ENCODE assay signal across 23 mouse cellular contexts in the genomic region with DNA sequence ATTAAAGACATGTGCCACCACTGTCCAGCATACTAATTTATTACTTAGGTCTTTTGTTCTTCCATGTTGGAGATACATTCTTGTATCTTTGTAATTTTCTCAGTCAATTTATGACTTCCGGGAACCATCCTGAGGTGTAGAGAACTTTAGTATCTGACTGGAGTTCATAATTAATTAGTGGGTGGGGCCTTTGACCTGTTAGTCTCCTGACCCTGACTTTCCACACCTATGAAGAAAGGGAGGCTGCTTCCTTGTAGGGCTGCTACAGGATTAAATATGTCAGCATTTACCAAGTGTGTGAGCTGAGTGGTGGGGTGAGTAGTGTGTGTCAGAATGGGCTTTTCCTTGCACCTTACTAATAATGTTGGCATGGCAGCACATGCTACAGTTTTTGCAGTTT.
"Had no signal": no experiment of that assay in that cellular context is flagged by ENCODE, and none has a peak within 500 bp of the region (broad histone marks: within the 10 kb centered on the region; RNA-seq: fewer than 3 reads in every experiment).

No protein-coding gene starts in this region.

- H3K9me3 ChIP-seq: limb, embryonic 12.5 days; limb, embryonic 15.5 days; midbrain, embryonic 12.5 days; midbrain, embryonic 15.5 days; neural tube, embryonic 12.5 days; neural tube, embryonic 15.5 days; stomach, embryonic 15.5 days had no signal

- H3K9ac ChIP-seq: limb, embryonic 12.5 days; limb, embryonic 15.5 days; liver, embryonic 14.5 days; liver, postnatal 0 days; lung, embryonic 14.5 days; midbrain, embryonic 12.5 days; midbrain, embryonic 15.5 days; neural tube, embryonic 12.5 days; neural tube, embryonic 15.5 days; stomach, embryonic 15.5 days had no signal

- H3K36me3 ChIP-seq: limb, embryonic 12.5 days; limb, embryonic 15.5 days; midbrain, embryonic 12.5 days; midbrain, embryonic 15.5 days; neural tube, embryonic 12.5 days; neural tube, embryonic 15.5 days; stomach, embryonic 15.5 days had no signal

- H3K27me3 ChIP-seq: limb, embryonic 12.5 days; limb, embryonic 15.5 days; midbrain, embryonic 12.5 days; midbrain, embryonic 15.5 days; neural tube, embryonic 12.5 days; neural tube, embryonic 15.5 days; stomach, embryonic 15.5 days had no signal

- H3K27ac ChIP-seq: kidney, postnatal 0 days; limb, embryonic 12.5 days; limb, embryonic 15.5 days; liver, embryonic 14.5 days; macrophage; midbrain, embryonic 12.5 days; midbrain, embryonic 15.5 days; neural tube, embryonic 12.5 days; neural tube, embryonic 15.5 days; stomach, embryonic 15.5 days had no signal

- H3K4me2 ChIP-seq: limb, embryonic 12.5 days; limb, embryonic 15.5 days; liver, embryonic 11.5 days; lung, embryonic 14.5 days; midbrain, embryonic 12.5 days; midbrain, embryonic 15.5 days; neural tube, embryonic 12.5 days; neural tube, embryonic 15.5 days; stomach, embryonic 15.5 days had no signal

- DNase-seq: kidney, postnatal 25 days; layer of hippocampus, postnatal 36 days; left cerebral cortex, postnatal 4 days; liver, postnatal 0 days; lung, embryonic 14.5 days; right cerebral cortex, adult 18-20 months; right cerebral cortex, postnatal 14 days; right cerebral cortex, postnatal 4 days; spleen, adult 18-20 months; thymus, adult 2 months; thymus, postnatal 36 days had no signal

- H3K4me3 ChIP-seq: limb, embryonic 12.5 days; limb, embryonic 15.5 days; midbrain, embryonic 12.5 days; midbrain, embryonic 15.5 days; neural tube, embryonic 12.5 days; neural tube, embryonic 15.5 days; stomach, embryonic 15.5 days had no signal

- ATAC-seq: liver, postnatal 0 days; lung, postnatal 0 days; midbrain, embryonic 15.5 days had no signal
